Mouse (Mus musculus) B cell, adult 2 months (primary cell): ENCODE results near the gene Abtb1.

Experiments used
- DNase-seq, 2 experiments: peaks; one replicate each; pipeline ENCODE4 v3.0.0; 2022

Gene Abtb1

DNA sequence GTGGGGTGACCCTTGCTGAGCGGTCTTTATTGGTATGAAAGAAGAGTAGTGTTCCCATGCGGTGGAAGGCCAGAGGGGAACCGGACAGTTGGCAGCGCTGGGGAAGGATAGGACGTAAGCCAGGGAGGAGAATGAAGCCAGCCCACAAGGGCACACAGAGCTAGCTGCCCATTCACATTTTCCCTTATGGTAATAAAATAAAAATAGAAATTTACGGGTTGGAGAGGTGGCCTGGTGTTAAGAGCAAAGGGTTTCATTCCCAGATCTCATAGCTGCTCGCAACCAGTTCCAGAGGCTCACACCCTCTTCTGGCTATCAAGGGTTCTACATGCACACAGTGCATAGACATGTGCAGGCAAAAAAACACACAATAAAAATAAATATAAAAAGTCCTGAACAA is 8.2 kb upstream of the Abtb1 start:
- DNase-seq, result no peak

DNA sequence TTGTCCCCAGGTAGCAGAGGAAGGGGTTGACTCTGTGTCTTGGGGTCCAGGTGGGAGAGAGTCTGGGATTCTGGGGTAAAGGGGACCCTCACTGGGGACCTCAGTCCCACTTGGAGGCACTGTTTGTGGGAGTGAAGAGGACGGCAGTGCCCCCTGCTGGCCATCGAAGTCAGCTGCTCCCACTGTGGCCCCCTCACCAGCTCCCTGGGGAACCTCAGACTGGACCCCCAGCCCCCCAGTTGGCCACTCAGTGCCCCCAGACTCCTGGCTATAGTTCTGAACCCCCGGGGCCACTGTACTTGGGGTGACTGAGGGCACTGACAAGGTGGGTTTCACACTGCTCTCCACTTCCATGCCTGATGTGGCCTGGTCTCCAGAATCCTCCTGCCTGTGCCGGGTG is 7.5 kb upstream of the Abtb1 start:
- DNase-seq, result peak; percentile 47 to 50

DNA sequence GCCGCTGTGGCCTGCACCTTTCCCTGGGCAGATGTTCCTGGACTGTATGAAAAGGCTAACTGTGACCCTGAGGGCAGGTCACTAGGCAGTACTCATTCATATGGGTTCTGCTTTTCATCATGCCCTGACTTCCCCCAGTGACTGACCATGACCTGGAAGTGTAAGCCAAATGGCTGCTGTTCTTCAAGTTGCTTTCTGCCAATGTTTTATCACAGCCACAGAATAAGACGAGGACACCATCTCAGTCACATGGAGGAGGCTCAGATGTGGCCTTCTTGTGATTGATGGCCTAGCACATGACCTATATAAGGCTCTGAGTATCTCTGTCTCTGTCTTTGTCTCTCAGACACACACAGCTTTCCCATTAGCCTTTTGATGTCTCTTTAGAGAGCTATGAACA is 5.8 kb upstream of the Abtb1 start:
- DNase-seq, result no peak

DNA sequence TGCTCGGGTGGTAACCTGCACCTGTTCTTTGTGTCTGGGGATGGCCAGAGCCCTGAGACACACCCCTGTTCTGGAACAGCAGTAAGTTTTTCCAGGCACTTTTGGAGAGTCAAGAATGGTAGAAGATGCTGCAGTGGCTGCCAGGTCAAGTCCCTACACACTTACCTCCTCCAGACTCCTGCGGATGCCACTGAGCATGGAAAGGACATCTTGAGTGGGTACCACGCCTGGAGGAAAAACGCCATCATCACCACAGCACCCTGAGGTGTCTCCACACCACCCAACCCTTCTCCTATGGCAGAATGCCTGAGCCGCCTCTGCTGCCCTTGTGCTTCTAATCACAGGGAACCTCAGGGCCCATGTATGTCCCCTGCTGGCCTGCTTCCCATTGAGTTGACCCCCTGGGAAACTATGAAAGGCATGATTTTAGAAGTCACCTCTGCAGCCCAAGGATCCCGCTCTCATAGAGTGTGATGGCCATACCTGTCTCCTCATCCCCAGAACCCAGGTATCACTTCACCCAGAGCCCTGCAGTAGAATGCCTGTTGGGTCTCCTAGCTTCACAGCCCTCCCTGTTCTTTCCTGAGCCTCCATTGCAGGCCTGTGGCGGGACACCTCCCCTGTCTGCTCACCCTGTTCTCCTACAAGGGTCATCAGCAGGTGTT is 3.2 kb upstream of the Abtb1 start:
- DNase-seq, result no peak

DNA sequence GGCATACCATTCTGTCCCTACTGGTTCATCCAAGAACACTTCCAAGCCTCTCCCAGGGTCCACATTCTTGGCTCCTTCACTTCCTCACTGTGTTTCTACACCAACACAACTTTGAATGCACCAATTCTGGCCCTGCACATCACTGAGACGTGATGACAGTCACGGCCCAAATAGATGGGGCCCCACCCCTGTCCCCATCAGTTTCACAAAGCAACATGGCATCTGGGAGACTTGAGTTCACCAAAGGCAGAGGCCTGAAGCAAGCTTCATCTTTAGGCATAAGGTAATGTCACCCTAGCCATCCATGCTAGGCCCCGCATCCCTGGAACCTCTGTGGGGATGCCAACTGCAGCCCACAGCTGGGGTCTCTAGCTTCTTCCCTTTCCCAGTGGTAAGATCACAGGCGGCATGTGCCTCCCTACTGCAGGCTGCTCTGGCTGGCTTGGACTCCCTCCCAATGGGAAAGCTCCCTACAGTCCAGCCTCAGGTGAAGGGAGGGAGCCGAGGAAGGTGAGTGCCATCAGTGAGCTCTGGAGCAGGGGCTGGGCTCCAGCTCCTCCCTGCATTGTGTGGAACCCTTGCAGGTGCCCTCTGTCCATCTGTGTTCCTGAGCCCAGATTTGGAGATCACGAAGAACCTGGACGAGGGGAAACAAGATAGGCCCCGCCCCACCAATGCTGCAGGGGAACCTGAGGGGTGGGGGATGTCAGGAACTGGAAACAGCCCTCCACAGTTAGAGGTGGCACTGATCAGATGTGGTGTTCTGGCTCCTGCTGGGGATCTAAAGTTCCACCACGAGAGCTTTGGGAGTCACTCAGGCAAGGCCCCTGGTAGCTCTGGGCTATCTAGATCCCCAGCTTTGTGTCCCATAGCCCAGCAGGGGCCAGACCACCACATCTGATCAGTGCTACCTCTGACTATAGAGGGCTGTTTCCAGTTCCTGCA is 2.3 kb upstream of the Abtb1 start:
- DNase-seq, result no peak

DNA sequence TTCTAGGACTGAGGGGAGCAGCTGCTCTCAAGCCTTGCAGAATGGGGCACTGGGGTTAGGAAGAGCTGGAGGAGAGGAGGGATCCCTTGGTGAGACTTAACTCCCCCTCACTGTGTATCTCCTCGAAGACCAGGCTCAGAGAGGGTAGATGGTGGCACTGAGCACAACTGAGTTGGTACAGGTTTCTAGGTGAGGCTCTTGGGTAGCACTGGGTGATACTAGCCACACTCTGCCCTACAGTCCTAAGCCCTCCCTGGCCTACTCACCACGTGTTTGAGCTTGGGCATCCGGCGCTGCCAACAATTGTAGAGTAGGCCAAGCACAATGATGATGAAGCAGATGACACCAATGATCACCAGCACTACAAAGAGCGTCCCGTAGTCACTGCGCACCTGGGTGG is 1.5 kb upstream of the Abtb1 start:
- DNase-seq, result no peak

DNA sequence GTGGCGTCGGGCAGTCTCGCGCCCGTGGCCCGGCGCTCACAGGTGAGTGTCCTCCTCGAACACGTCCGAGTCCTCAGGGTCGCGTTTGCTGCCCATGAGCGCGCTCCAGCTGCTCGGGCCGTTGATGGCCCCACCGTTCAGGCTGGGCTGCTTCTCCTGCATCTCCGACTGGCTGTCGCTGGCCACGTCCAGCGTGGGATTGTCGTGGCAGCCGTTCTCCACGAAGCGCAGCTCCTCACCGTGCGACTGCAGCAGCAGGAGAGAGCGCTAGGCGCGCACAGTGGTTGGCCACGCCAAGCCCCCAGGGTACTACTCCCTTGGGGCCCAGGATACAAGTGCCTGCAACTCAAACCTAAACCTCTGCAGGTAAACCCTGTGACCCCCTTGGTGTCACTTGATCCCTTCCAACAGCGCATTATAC is 957 bp upstream of the Abtb1 start:
- peak; percentile 46 for DNase-seq

DNA sequence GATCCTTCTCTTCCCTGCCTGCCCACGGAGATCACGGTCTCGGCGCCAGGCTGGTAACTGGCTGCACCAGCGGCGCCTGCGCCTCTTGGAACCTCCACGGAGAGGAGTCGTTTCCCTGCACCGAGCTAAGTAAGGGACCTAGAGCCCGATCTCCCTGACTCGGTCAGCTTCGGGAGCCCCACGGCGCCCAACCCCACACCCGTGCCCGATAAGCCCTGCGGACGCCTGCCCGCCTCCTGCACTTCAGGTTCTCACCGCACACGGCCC is 337 bp downstream of the Abtb1 start:
- DNase-seq, result no peak

DNA sequence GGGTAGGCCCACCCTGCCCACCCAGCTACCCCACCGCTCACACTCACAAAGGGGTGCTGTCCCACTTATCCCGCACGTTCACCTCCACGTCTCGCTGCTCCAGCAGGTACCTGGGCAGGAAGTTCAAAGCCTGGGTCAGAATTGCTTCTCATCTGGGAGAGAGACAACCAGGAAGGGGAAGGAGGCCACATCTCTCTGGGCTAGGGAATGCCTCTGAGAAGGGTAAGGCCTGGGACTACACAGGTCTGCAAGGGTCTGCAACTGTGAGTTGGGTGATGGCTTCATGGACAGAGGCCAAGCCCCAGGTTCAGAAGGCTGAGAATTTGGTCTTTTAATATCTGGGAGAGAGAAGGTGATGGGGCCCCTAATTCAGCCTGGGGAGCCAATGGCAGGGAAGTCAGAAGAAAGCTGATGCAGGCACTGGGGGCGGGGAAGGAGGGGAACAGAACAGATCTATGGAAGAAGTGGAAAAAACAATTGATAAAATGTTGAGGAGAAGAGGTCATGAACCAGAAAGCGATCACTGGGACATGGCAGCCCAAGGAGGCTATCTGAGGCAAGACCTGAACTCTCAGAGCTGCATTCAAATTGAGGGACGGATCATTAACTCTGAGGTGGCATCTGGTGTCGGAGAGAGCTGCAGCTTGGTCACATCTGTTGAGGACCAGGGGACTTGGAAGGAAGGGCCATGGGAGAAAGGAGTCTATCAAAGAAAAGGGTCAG is 832 bp downstream of the Abtb1 start:
- DNase-seq, result no peak

DNA sequence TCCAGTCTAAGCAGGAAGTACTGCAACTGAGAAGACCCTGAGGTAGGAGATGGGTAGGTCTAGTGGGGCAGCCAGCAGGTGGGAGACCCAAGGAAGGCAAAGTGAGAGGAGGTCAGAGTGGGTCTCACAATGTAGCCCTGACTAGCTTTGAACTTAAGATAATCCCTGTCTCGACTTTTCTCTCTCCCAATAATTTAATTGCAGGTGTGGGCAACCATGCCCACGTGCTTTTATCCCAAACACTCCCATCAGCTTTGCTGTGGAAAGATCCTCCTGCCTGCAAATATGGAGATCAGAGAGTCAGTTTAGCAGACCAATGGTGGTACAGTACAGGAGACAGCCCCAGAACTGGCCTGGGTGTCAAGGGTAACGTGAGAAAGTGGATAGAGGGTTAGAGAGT is 1.6 kb downstream of the Abtb1 start:
- no peak for DNase-seq

DNA sequence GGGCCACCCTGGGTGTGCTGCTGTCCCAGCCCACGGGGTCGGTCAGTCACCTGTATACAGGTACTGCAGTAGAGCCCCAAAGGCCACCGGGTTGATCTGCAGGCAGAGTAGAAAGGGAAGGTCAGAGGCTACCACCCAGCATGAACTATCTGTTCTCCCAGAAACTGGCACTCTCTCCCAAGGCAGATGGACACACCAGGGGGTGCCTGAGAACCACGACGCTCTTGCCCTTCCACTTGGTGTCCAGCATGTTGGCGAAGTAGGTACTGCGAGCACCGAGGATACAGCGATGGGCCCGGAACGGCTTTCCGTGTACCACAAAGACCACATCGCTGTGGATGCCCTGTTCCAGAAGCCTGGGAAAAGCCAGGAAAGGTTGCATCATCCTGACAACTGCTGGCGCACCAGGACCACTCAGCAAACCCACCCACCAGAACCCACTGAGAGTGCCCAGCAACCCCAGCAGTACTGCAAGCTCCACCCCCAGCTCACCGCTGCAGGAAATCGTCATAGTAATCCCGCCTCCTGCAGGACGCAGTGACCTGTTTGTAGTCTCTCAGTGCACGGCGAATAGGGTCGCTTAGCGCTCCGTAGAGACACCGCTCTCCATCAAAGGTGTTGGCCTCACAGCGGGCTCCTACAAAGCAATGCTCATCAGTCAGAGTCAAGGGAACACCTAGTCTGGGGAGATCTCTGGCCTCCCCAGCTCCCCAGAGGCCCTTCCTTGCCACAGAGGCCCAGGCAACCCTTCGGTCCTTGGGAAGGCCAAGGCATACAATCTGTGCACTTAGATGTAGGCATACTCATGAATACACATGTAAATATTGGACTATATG is 2.4 kb downstream of the Abtb1 start:
- DNase-seq, result no peak

DNA sequence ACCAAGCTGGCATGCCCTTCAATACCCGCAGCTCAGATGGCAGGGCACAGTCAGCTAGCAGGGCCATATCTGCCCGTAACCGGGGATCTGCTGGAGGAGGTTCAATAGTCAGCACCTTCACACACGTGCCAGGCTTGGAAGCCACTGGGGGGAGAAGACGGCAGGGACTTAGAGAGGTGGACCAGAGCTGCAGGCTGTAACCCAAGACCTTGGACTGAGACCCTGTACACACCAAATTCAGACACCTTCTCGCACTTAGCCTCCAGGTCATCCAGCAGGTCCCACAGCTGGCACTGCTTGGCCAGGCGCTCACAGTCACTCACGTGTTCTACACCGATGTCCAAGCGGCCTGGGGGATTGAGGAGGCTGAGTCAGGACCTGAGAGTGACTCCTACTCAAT is 3.2 kb downstream of the Abtb1 start:
- DNase-seq, result no peak

DNA sequence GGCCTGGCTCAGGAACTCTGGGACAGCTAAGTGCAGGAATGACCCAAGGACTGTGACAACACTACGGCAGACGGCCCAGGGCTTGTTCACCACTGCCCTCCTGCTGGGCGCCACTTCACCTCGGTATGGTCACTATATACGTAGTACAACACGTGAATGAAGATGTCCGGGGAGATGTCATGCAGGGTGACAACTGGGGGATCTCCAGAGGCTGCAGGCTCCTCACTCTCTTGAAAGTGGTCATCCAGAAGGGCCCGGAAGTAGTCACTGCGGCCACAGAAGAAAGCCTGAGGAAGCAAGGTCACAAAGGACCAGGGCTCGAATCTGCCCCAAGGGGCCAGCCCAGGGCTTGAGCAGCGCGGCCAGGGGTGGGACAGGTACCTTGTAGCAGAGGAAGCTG is 3.8 kb downstream of the Abtb1 start:
- DNase-seq, result no peak

DNA sequence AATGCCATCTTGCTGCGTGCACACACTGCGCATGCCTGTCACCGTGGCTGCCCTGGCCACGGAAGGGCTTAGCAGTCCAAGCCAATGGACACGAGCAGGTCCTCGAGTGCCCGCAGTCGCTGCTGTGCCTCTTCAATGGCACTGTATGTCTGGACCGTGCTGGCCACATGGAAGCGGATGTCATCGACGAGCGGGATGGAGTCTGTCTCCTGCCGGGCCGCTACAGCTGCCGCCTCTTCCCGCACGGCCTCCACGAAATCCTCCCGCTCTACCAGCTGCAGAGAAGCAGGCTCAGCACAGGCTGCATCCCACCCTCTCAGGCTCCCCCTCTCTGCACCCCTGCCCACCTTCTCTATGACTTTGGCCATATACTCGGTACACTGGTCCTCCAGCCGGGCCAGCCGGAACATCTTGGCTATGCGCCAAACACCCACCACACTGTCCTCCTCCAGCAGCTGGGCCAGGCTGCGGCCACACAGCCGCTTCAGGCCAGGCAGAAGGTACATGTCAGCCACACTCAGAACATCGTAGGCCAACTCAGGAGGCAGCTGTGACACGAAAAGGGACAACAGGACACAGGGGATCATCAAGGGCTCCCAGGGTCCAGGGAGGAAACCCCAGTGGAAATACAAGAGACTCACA is 5.5 kb downstream of the Abtb1 start:
- no peak for DNase-seq

DNA sequence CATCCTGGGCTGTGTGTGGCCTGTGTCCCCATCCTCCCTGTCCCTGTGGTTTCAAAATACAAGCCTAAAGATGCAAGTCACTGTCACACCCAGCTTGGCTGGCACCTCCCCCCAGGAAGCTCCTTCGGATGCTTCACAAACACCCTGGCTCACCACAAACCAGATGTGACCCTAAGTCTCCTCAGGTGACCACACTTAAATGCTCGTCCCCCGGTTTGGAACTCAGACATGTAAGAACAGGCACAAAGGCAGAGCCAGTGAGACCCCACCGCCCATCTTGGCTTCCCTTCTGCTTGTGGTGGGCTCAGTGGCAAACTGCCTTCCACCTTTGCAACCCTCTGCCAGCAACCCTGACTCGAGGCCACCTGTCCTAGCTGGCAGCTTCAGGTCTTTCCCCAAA is 6.7 kb downstream of the Abtb1 start:
- no peak for DNase-seq

DNA sequence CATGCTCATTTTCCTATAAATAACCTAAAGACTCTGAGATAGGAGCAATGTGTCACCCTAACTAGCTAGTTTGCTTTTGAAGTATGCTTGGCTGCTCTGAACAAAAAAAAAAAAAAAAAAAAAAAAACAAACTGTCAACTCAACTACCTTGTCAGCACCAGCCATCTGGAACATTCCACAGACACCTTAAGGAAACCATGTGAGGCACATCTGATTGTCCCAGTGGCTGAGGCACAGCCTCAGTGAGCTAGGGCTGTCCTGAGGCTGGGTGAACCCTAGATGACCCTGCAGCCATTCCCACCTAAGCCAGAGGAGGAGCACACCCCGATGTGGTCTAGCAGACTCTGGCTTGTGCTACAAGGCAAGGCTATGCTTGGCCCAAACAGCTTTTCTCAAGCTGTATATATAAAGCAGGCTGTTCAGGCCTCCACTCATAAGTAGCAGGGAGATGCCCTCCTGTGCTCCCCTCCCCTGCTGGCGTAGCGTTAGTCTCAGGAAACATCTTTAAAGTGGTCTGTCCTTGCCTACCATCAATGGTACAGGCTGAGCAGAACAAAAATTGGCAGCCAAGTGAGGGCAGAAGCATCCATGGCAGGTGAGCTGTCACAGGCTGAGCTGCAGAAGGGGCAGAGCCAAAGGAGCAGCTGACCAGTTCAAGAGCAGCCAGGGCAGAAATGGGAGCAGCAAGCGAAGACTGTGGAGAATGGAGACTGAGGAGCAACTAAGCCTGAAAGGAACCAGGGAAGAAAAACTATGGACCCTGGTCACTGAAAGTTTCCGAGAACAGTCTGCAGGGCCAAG is 8.2 kb downstream of the Abtb1 start:
- DNase-seq, result no peak

DNA sequence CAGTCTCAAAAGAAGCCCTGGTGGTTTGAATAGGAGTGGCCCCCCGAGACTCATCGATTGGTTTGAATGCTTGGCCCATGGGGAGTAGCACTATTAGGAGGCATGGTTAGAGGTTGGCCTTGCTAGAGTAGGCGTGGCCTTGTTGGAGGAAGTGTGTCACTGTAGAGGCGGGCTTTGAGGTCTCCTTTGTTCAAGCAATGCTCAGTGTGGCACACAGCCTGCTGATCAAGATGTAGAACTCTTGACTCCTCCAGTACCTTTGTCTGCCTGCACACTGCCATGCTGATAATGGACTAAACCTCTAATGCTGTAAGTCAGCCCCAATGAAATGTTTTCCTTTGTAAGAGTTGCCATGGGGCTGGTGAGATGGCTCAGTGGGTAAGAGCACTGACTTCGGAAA is 9.1 kb downstream of the Abtb1 start:
- DNase-seq, result no peak

DNA sequence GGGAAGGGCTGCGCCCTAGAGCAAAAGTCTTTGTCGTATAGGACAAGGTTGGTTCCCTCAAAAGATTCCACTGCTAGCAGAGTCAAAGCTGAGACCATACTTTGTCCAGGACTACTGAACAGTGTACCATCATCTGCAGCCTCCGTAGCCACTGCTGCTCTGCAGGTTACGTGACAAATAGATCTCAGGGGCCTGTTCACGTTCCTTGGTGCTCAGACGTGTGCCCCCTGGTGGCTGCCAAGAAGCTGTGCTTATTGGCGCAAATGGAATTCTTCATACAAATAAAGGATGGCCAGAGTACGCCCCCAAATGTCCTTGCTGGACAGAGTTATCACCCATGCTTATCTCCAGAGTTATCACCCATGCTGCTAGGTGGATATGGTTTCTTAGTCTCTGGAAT is 10.3 kb downstream of the Abtb1 start:
- DNase-seq, result peak; percentile 71 to 72

DNA sequence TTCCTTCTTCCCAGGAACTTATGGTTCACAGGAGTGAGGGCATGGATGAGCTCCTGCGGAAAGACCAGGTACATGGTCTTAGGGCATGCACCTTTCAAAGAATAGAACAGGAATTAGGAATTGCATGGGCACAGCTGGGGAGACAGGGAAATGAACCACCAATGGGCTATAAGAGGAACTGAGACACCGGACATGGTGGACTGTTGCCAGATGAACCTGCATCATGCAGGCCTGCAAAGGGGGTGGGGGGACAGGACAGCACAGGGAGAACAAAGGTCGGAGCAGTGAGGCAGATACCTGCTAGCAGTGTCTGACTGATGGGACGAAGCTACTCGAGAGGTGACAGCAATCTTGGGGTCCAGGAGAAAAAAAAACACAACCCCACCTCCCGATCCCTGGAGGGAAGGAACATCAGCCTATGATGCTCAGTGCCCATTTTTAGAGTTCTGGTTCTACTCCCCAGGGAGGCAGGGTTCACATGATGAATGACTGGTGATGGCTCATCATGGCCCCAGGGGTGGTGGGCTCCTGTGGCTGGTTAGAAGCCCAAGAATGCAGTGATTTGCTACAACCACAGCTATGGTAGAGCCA is 11.6 kb downstream of the Abtb1 start:
- no peak for DNase-seq

DNA sequence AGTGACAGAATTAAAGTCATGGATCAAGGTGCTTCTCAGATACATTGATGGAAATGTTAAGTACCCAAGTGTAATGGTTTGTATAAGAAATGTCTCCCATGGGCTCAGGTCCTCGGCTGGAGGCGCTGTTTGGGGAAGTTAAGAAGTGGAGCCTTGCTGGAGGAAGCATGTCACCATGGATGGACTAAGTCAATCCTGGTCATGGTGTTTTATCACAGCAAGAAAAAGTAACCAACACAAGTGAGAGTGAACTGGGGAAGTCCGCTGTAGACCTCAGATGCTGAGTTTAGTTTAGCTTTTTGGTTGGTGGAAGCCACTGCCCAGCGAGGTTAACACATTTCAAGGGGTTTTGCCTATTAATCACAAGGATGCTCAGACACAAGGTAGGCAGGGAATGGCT is 12.2 kb downstream of the Abtb1 start:
- no peak for DNase-seq
